Mouse (Mus musculus) ES-Bruce4 (cell line): ENCODE measurements at regions not wholly inside any gene's neighbourhood (a gene's known extent, or its start where the extent isn't known, plus 50 kb on each side); places are given as distances from the start of the nearest gene placed in this dataset.

Experiments used
- CTCF ChIP-seq: IDR thresholded peaks from one replicate; pipeline ENCODE4 v1.8.1; 2011; ENCODE audit warnings: low read depth, low read length
- POLR2A ChIP-seq: IDR thresholded peaks from one replicate; pipeline ENCODE4 v1.8.1; 2011; ENCODE audit warnings: low read length; ENCODE audit not compliant: insufficient read depth

GRCm38 (mm10) chr13:102491370-102491769 lies 202.0 kb upstream of the Cd180 start:
- TF ChIP-seq CTCF = no peak
- no peak for TF ChIP-seq POLR2A
